Mouse (Mus musculus): Measurements from ENCODE around the gene Wdr20. TPM values are rescaled to one million over a fixed set of nuclear protein-coding genes. Genes with fewer than 3 reads are reported as not detected.

Wdr20 gene
- 17.9 and 26.2 TPM in 2 replicates for polyA plus RNA-seq (2012; rRNA removed)

GRCm38 (mm10) chr12:110737170-110738157, at the start of gene Wdr20:
Wdr20 (plus strand) TSS chr12:110737944.

GRCm38 (mm10) chr12:110702556-110702955, 35.2 kb upstream of the Wdr20 start, which contains the start of gene Hsp90aa1:
Hsp90aa1 (minus strand) TSS chr12:110702728.

GRCm38 (mm10) chr12:110840348-110841198, 102.8 kb downstream of the Wdr20 start, which contains the start of gene Mok:
Mok (minus strand) TSS chr12:110840939.

GRCm38 (mm10) chr12:110850010-110850928, 112.5 kb downstream of the Wdr20 start, which contains the start of gene Zfp839:
Zfp839 (plus strand) TSS chr12:110850253.

Other genes starting within 250 kb of the Wdr20 start
- 234 and 295 TPM in 2 replicates for gene Dync1h1, start 136.5 kb upstream of the Wdr20 start, polyA plus RNA-seq (2012; rRNA removed)
- not detected in 2 replicates for gene 1700001K19Rik, start 55.3 kb upstream of the Wdr20 start, polyA plus RNA-seq (2012; rRNA removed)
- gene Hsp90aa1, start 35.2 kb upstream of the Wdr20 start, polyA plus RNA-seq (2012; rRNA removed): 533 and 634 TPM in 2 replicates
- 8.1 and 12.3 TPM in 2 replicates for gene Mok, start 103.0 kb downstream of the Wdr20 start, polyA plus RNA-seq (2012; rRNA removed)
- 6.5 and 6.8 TPM in 2 replicates for gene Zfp839, start 112.3 kb downstream of the Wdr20 start, polyA plus RNA-seq (2012; rRNA removed)
- 61.3 and 71.8 TPM in 2 replicates for gene Cinp, start 151.2 kb downstream of the Wdr20 start, polyA plus RNA-seq (2012; rRNA removed)
- gene Tecpr2, start 151.3 kb downstream of the Wdr20 start, polyA plus RNA-seq (2012; rRNA removed): 8.1 and 10.7 TPM in 2 replicates
- gene Ankrd9, start 241.1 kb downstream of the Wdr20 start, polyA plus RNA-seq (2012; rRNA removed): 13.7 and 14.8 TPM in 2 replicates